Mouse (Mus musculus) embryonic facial prominence, embryonic 13.5 days (tissue): ENCODE results near the gene Tollip. TPM values are rescaled to one million over a fixed set of nuclear protein-coding genes. Genes with fewer than 3 reads are reported as not detected.

Experiments used
- ATAC-seq: fragments of 200-750 bp; cut with Nextera tagmentation; 2 replicates; pipeline ENCODE4 v1.8.0; 2017; ENCODE audit warnings: low read depth; ENCODE audit not compliant: insufficient number of reproducible peaks, insufficient read depth, low FRiP score, low TSS enrichment
- H3K27ac ChIP-seq: fragments of 300-500 bp; sonication (generic); 2 replicates; pipeline ENCODE4 v1.5.1; 2015; ENCODE audit warnings: moderate library complexity, mild to moderate bottlenecking, inconsistent platforms
- H3K27me3 ChIP-seq: fragments of 300-500 bp; sonication (generic); 2 replicates; pipeline ENCODE4 v1.6.1; 2015; ENCODE audit warnings: mild to moderate bottlenecking, inconsistent platforms
- H3K36me3 ChIP-seq: fragments of 300-500 bp; sonication (generic); 2 replicates; pipeline ENCODE4 v1.6.1; 2015; ENCODE audit warnings: mild to moderate bottlenecking, inconsistent platforms
- H3K4me1 ChIP-seq: fragments of 300-500 bp; sonication (generic); 2 replicates; pipeline ENCODE4 v1.6.1; 2015; ENCODE audit warnings: inconsistent platforms
- H3K4me2 ChIP-seq: fragments of 300-500 bp; sonication (generic); 2 replicates; pipeline ENCODE4 v1.6.1; 2015; ENCODE audit warnings: moderate library complexity, mild to moderate bottlenecking, inconsistent platforms
- H3K4me3 ChIP-seq: fragments of 300-500 bp; sonication (generic); 2 replicates; pipeline ENCODE4 v1.5.1; 2015; ENCODE audit warnings: mild to moderate bottlenecking, inconsistent platforms
- H3K9ac ChIP-seq: fragments of 300-500 bp; sonication (generic); 2 replicates; pipeline ENCODE4 v1.6.1; 2015; ENCODE audit warnings: mild to moderate bottlenecking, inconsistent platforms
- H3K9me3 ChIP-seq: fragments of 300-500 bp; sonication (generic); 2 replicates; pipeline ENCODE4 v1.6.1; 2016; ENCODE audit warnings: inconsistent platforms
- WGBS: fragments of 180-500 bp; shearing (Covaris S2); methylation state at CpG from one replicate; pipeline ENCODE4 v1.1.7; 2015; ENCODE audit warnings: mixed read lengths; 5-methylcytosine and 5-hydroxymethylcytosine counted together
- polyA plus RNA-seq: library from polyadenylated mRNA; unstranded; fragments of >200 nt; fragmentation: Nextera tagmentation; extraction: Ambion mirVana; gene quantifications from 2 replicates; pipeline ENCODE4 v1.2.1, GENCODE M21; 2015

The Tollip gene
- polyA plus RNA-seq, 1 experiment from 2014 or later, result 40.9 TPM

DNA sequence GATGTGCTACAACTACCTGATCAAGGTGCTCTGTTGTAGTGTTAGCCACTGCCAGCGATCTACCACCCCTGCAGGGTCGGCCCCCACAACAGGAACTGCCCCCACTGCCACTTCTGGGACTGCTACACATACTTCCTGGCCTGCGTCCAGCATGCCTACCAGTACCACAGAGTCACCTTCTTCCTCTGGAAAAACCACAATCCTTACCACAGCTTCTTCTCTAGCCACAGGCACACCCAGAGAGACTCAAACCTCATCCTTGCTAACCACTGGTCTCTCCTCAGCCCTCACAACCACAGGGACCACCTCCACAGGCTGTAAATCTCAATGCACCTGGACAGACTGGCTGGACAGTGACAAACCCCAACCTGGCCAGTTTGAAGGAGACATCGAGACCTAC lies 57.3 kb downstream of the Tollip start:
- no peak for ATAC-seq
- no peak overlapping the region for H3K4me3 ChIP-seq
- H3K9me3 ChIP-seq, result no peaks in the 10 kb centered on the region
- no peaks in the 10 kb centered on the region for H3K4me1 ChIP-seq
- no peaks in the 10 kb centered on the region for H3K27me3 ChIP-seq
- no peak overlapping the region for H3K9ac ChIP-seq
- H3K4me2 ChIP-seq, result no peak overlapping the region
- WGBS, result 82% methylated on average over 4 of the region's 4 CpGs
- H3K36me3 ChIP-seq, result no peaks in the 10 kb centered on the region
- no peak overlapping the region for H3K27ac ChIP-seq

DNA sequence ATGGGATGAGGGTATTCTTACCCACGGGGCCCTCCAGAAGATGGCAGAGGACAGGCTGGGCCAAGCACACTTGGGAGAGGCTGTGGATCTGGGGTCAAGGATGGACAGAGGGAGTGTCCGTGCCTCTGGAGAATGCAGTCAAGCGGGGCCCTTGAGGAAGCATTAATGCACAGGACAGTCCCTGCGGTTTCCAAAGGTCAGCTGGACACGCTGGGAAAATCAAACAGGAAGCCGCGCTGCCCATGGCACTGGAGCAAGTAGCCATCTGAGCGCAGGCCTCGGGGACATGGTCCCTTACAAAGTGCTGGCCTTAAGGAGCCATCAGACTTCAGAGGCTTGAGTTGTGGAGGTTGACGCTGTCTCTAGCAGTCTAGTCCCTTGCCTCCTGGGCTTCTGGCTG lies 78.0 kb downstream of the Tollip start:
- Histone ChIP-seq H3K27ac (no peak overlapping the region), H3K9me3 (no peaks in the 10 kb centered on the region), H3K4me2 (no peak overlapping the region), H3K4me3 (no peak overlapping the region), H3K27me3 (no peaks in the 10 kb centered on the region), H3K4me1 (no peaks in the 10 kb centered on the region), H3K36me3 (no peaks in the 10 kb centered on the region), H3K9ac (no peak overlapping the region)
- 74% methylated on average over 10 of the region's 10 CpGs for WGBS
- no peak for ATAC-seq

DNA sequence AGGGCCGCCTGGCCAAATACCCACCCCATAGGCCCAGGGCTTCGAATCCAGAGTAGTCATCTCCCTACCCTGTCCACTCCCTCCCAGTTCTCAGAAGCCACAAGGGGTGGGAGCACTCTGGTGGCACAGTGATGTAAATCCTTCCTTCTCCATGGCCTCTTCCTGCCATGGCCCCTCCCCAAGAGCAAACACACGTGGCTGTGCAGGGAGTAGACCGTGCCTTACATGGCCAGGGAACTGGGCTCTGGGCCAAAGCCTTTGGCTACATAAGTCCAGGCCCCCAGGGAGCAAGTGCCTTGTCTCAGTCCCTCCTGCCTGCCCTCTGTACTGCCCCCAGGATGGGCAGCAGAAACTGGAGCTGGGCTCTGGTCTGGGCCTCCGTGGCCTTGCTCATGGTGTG lies 79.5 kb downstream of the Tollip start, which contains the start of gene Muc5b:
Gene Muc5b (plus strand): TSS at position 292 of the 400 bp plus-strand sequence.
- ATAC-seq, result no peak; the same call in 1 of the 2 replicates
- H3K27ac ChIP-seq, result no peak within 1 kb of the TSS

GRCm38 (mm10) chr7:141836423-141836822 lies 81.9 kb downstream of the Tollip start:
- ATAC-seq, result no peak
- Histone ChIP-seq H3K9me3 (no peaks in the 10 kb centered on the region), H3K9ac (no peak overlapping the region), H3K27me3 (no peaks in the 10 kb centered on the region), H3K36me3 (no peaks in the 10 kb centered on the region), H3K4me3 (no peak overlapping the region), H3K4me2 (no peak overlapping the region), H3K27ac (no peak overlapping the region), H3K4me1 (no peaks in the 10 kb centered on the region)
- 74% methylated on average over 8 of the region's 8 CpGs for WGBS

More for the DNA sequence above, 79.5 kb downstream of the Tollip start, which contains the start of gene Muc5b:
- Histone ChIP-seq H3K9ac (no peak within 1 kb of the TSS), H3K27me3 (no peaks in the 10 kb centered on the region), H3K36me3 (no peaks in the 10 kb centered on the region), H3K4me1 (no peaks in the 10 kb centered on the region), H3K4me2 (no peak within 1 kb of the TSS), H3K4me3 (no peak within 1 kb of the TSS), H3K9me3 (no peaks in the 10 kb centered on the region)
- 74% methylated on average over 5 of the region's 5 CpGs for WGBS

DNA sequence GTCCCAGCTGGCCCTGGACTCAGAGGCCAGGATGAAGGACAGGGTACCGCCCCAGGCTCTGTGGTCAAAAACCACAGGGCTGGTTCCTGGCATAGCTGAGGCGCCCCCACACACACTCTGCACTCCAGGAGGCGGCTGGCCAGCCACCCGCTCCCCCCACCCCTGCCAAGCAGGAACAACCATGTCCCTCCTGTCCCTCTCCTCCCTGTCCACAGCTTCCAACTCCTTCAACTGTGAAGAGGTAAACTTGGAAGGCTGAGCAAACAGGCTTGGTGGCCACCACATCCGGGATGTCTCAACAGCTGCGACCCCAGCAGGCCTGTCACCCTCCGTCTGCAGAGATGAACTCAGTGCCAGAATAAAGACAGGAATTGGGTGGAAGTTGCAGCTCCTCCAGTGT lies 82.4 kb downstream of the Tollip start:
- Histone ChIP-seq H3K4me3 (no peak overlapping the region), H3K4me1 (no peaks in the 10 kb centered on the region), H3K4me2 (no peak overlapping the region), H3K36me3 (no peaks in the 10 kb centered on the region), H3K9me3 (no peaks in the 10 kb centered on the region), H3K9ac (no peak overlapping the region), H3K27ac (no peak overlapping the region), H3K27me3 (no peaks in the 10 kb centered on the region)
- WGBS, result 79% methylated on average over 7 of the region's 7 CpGs
- ATAC-seq, result no peak

Other genes starting within 250 kb of the Tollip start
- gene Muc2, start 228.2 kb downstream of the Tollip start, polyA plus RNA-seq, result 1.4 and 1.7 TPM in 2 replicates
- not detected in 2 replicates for gene Muc5ac, start 129.5 kb downstream of the Tollip start, polyA plus RNA-seq
- 0.03 TPM in 1 of 2 replicates, not detected in the other for gene Muc5b, start 79.4 kb downstream of the Tollip start, polyA plus RNA-seq
- gene Brsk2, start 31.2 kb upstream of the Tollip start, polyA plus RNA-seq, result 1.1 and 1.2 TPM in 2 replicates
- gene Mob2, start 142.6 kb upstream of the Tollip start, polyA plus RNA-seq, result 66.1 and 69.2 TPM in 2 replicates
- gene Dusp8, start 177.3 kb upstream of the Tollip start, polyA plus RNA-seq, result 2.4 and 2.6 TPM in 2 replicates
- not detected in 2 replicates for gene Gm45618, start 202.2 kb upstream of the Tollip start, polyA plus RNA-seq
- gene Gm39115, start 217.5 kb upstream of the Tollip start, polyA plus RNA-seq, result not detected in 2 replicates
- not detected in 2 replicates for gene Gm45337, start 226.1 kb upstream of the Tollip start, polyA plus RNA-seq
- gene Gm29735, start 238.6 kb upstream of the Tollip start, polyA plus RNA-seq, result not detected in 2 replicates
- gene Gm4553, start 247.2 kb upstream of the Tollip start, polyA plus RNA-seq, result not detected in 2 replicates